Mouse (Mus musculus) midbrain, postnatal 0 days (tissue): ENCODE measurements around the gene H2al2a. TPM values are rescaled to one million over a fixed set of nuclear protein-coding genes. Genes with fewer than 3 reads are reported as not detected.

Experiments
- ATAC-seq: fragments of 200-750 bp; cut with Nextera tagmentation; 2 replicates; pipeline ENCODE4 v1.8.0; 2017; ENCODE audit warnings: moderate number of reproducible peaks, mild to moderate bottlenecking, moderate TSS enrichment, moderate library complexity; ENCODE audit not compliant: low FRiP score
- DNase-seq: peaks from one replicate; pipeline ENCODE4 v3.0.0-alpha.2; 2015; ENCODE audit warnings: low spot score
- H3K27ac ChIP-seq: fragments of 300-500 bp; sonication (generic); 2 replicates; pipeline ENCODE4 v1.5.1; 2014; ENCODE audit warnings: low read depth, mild to moderate bottlenecking, low read length, mixed read lengths
- H3K27me3 ChIP-seq: fragments of 300-500 bp; sonication (generic); 2 replicates; pipeline ENCODE4 v1.6.1; 2014; ENCODE audit warnings: low read length, control low read depth, mixed read lengths; ENCODE audit not compliant: insufficient read depth
- H3K36me3 ChIP-seq: fragments of 300-500 bp; sonication (generic); 2 replicates; pipeline ENCODE4 v1.6.1; 2014; ENCODE audit warnings: low read length, control low read depth, mixed read lengths; ENCODE audit not compliant: insufficient read depth
- H3K4me1 ChIP-seq: fragments of 300-500 bp; sonication (generic); 2 replicates; pipeline ENCODE4 v1.6.1; 2014; ENCODE audit warnings: mild to moderate bottlenecking, control low read depth, antibody characterized with exemption, low read length, mixed read lengths; ENCODE audit not compliant: insufficient read depth
- H3K4me2 ChIP-seq: fragments of 300-500 bp; sonication (generic); 2 replicates; pipeline ENCODE4 v1.6.1; 2014; ENCODE audit warnings: low read depth, mild to moderate bottlenecking, low read length, mixed read lengths; ENCODE audit not compliant: poor library complexity, severe bottlenecking
- H3K4me3 ChIP-seq: fragments of 300-500 bp; sonication (generic); 2 replicates; pipeline ENCODE4 v1.5.1; 2014; ENCODE audit warnings: low read depth, mild to moderate bottlenecking, low read length, moderate library complexity
- H3K9ac ChIP-seq: fragments of 300-500 bp; sonication (generic); replicated peaks from 2 replicates; pipeline ENCODE4 v1.6.1; 2014; ENCODE audit warnings: mild to moderate bottlenecking, low read length, moderate library complexity, mixed read lengths; ENCODE audit not compliant: poor library complexity, severe bottlenecking
- H3K9me3 ChIP-seq: fragments of 300-500 bp; sonication (generic); 2 replicates; pipeline ENCODE4 v1.6.1; 2016; ENCODE audit warnings: low read length, control low read depth
- CTCF ChIP-seq: IDR thresholded peaks from 2 replicates; pipeline ENCODE4 v1.5.1; 2016; ENCODE audit warnings: antibody characterized with exemption, mild to moderate bottlenecking
- WGBS: fragments of 180-500 bp; shearing (Covaris S2); extraction: QIAGEN DNeasy Blood & Tissue Kit; methylation state at CpG from one replicate; pipeline ENCODE4 v1.1.7; 2014; 5-methylcytosine and 5-hydroxymethylcytosine counted together
- polyA plus RNA-seq: library from polyadenylated mRNA; unstranded; fragments of >200 nt; fragmentation: Nextera tagmentation; extraction: Ambion mirVana; gene quantifications from 2 replicates; pipeline ENCODE4 v1.2.1, GENCODE M21; 2015
- total RNA-seq: library from RNA; depleted of rRNA; stranded (reverse); fragments of >200 nt; gene quantifications from 2 replicates; pipeline ENCODE4 v1.2.3, GENCODE M21; 2014

H2al2a gene
- total and polyA plus RNA-seq, 2 experiments from 2014 or later: not detected

DNA sequence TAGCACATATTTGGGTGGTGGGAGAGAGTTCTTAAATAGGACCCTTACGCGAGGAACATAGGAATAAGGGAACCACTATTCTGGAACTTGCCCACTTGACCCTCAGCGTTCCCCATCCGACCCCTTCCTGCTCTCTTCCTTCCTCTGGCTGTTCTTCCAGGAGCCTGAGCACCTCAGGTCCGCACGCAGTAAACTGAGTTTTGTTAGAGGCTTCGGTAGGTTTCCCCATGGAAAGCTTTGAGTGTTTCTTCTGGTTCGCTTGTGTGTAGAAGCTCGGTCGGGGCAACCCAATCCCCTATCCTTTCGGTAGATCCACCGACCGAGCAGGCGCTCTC, 29.0 kb upstream of the H2al2a start:
- Histone ChIP-seq H3K27ac (no peak overlapping the region), H3K4me2 (peak overlapping the region; percentile 88), H3K36me3 (no peaks in the 10 kb centered on the region), H3K4me3 (peak overlapping the region; percentile 65), H3K9ac (no peak overlapping the region; the same call in 1 of the 2 replicates), H3K4me1 (peaks cover 9% of the 10 kb centered on the region; the same call in 1 of the 2 replicates), H3K27me3 (peaks cover 4% of the 10 kb centered on the region; the same call in 1 of the 2 replicates), H3K9me3 (no peaks in the 10 kb centered on the region)
- DNase-seq: no peak
- 2% methylated on average over 14 of the region's 14 CpGs for WGBS
- ATAC-seq: no peak
- no peak for TF ChIP-seq CTCF

DNA sequence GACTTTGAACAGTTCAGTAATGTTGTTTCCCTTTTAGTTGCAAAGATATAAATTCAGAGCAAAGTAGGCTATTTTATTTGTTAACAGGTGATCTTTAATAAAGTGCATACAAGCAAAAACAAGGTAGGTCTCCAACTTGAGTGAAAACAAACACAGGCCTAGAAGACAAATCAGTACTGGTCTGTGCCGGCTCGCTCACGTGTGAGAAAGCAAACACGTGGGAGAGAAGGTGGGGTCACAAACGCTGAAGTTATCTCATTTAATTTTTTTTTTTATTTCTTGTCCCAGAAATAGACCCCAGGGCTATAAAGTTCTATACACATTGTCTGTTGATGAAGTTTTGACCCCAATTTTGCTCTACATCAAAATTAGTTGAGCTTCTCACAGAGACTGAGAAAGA, 28.4 kb upstream of the H2al2a start:
- TF ChIP-seq CTCF: no peak
- WGBS: 51% methylated on average over 5 of the region's 5 CpGs
- H3K9ac ChIP-seq: no peak overlapping the region
- no peak overlapping the region for H3K4me2 ChIP-seq
- DNase-seq (no peak), ATAC-seq (no peak)
- no peaks in the 10 kb centered on the region for H3K36me3 ChIP-seq
- H3K27ac ChIP-seq: no peak overlapping the region
- H3K4me3 ChIP-seq: no peak overlapping the region
- H3K9me3 ChIP-seq: no peaks in the 10 kb centered on the region
- H3K4me1 ChIP-seq: peaks cover 9% of the 10 kb centered on the region; the same call in 1 of the 2 replicates
- H3K27me3 ChIP-seq: peaks cover 4% of the 10 kb centered on the region; the same call in 1 of the 2 replicates

- no peak for DNase-seq
- no peak for TF ChIP-seq CTCF
- no peak overlapping the region for H3K9ac ChIP-seq
- H3K27me3 ChIP-seq: peaks cover 4% of the 10 kb centered on the region; the same call in 1 of the 2 replicates
- H3K27ac ChIP-seq: no peak overlapping the region
- H3K4me2 ChIP-seq: no peak overlapping the region
- no peak overlapping the region for H3K4me3 ChIP-seq
- H3K36me3 ChIP-seq: no peaks in the 10 kb centered on the region
- WGBS: 68% methylated on average over 1 of the region's 1 CpGs
- H3K9me3 ChIP-seq: no peaks in the 10 kb centered on the region
- ATAC-seq: no peak
- H3K4me1 ChIP-seq: peaks cover 9% of the 10 kb centered on the region; the same call in 1 of the 2 replicates
These were observed 26.1 kb upstream of the H2al2a start for GRCm38 (mm10) chr2:18022886-18023285.

- TF ChIP-seq CTCF: no peak
- DNase-seq (no peak), ATAC-seq (no peak)
- Histone ChIP-seq H3K9ac (no peak overlapping the region), H3K4me3 (no peak overlapping the region), H3K4me1 (no peaks in the 10 kb centered on the region), H3K27ac (no peak overlapping the region), H3K27me3 (no peaks in the 10 kb centered on the region), H3K9me3 (no peaks in the 10 kb centered on the region), H3K4me2 (no peak overlapping the region), H3K36me3 (no peaks in the 10 kb centered on the region)
- 85% methylated on average over 1 of the region's 1 CpGs for WGBS
These were observed 22.4 kb upstream of the H2al2a start for GRCm38 (mm10) chr2:18019122-18019521.

- WGBS: 95% methylated on average over 6 of the region's 6 CpGs
- H3K4me2 ChIP-seq: no peak overlapping the region
- H3K9ac ChIP-seq: no peak overlapping the region
- no peak overlapping the region for H3K4me3 ChIP-seq
- TF ChIP-seq CTCF: no peak
- no peaks in the 10 kb centered on the region for H3K27me3 ChIP-seq
- no peak overlapping the region for H3K27ac ChIP-seq
- H3K36me3 ChIP-seq: no peaks in the 10 kb centered on the region
- ATAC-seq (no peak), DNase-seq (no peak)
- H3K9me3 ChIP-seq: no peaks in the 10 kb centered on the region
- no peaks in the 10 kb centered on the region for H3K4me1 ChIP-seq
These were observed 20.6 kb upstream of the H2al2a start for GRCm38 (mm10) chr2:18017321-18017720.

DNA sequence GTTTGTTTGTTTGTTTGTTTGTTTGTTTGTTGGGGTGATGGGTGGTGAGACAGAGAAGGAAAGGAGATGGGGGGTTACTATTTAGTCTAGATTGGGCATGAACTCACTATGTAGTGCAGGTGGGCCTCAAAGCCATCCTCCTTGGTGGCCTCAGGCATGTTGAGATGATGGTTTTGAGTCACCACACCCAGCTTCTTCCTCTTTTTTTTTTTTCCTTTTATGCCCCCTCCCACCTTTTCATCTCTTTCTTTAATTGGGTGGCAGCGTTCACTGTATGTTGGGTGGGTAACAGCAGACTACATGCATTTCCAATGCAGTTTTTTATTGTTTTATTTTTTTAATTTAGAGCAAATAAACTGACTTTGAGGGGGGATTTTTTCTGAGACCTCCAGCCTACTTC, 19.9 kb upstream of the H2al2a start:
- H3K4me2 ChIP-seq: no peak overlapping the region
- no peaks in the 10 kb centered on the region for H3K27me3 ChIP-seq
- no peak overlapping the region for H3K4me3 ChIP-seq
- H3K36me3 ChIP-seq: no peaks in the 10 kb centered on the region
- TF ChIP-seq CTCF: no peak
- no peak overlapping the region for H3K27ac ChIP-seq
- DNase-seq (no peak), ATAC-seq (no peak)
- no peaks in the 10 kb centered on the region for H3K9me3 ChIP-seq
- no peaks in the 10 kb centered on the region for H3K4me1 ChIP-seq
- 87% methylated on average over 1 of the region's 1 CpGs for WGBS
- H3K9ac ChIP-seq: no peak overlapping the region
